Mouse (Mus musculus) forebrain, embryonic 13.5 days (tissue): ENCODE measurements at regions not wholly inside any gene's neighbourhood (a gene's known extent, or its start where the extent isn't known, plus 50 kb on each side); places are given as distances from the start of the nearest gene placed in this dataset.
A peak's percentile ranks its signal among the peaks of the same experiment; 100 is the strongest.

ENCODE experiments used
- ATAC-seq: fragments of 200-750 bp; cut with Nextera tagmentation; 2 replicates; pipeline ENCODE4 v1.8.0; 2017
- H3K27ac ChIP-seq: fragments of 300-500 bp; sonication (generic); 2 replicates; pipeline ENCODE4 v1.5.1; 2015; ENCODE audit warnings: inconsistent platforms, mild to moderate bottlenecking, moderate library complexity
- H3K27me3 ChIP-seq: fragments of 300-500 bp; sonication (generic); 2 replicates; pipeline ENCODE4 v1.6.1; 2015; ENCODE audit warnings: mild to moderate bottlenecking, inconsistent platforms
- H3K36me3 ChIP-seq: fragments of 300-500 bp; sonication (generic); 2 replicates; pipeline ENCODE4 v1.6.1; 2015; ENCODE audit warnings: mild to moderate bottlenecking, inconsistent platforms; ENCODE audit not compliant: poor library complexity, severe bottlenecking
- H3K4me1 ChIP-seq: fragments of 300-500 bp; sonication (generic); 2 replicates; pipeline ENCODE4 v1.6.1; 2015; ENCODE audit warnings: inconsistent platforms
- H3K4me2 ChIP-seq: fragments of 300-500 bp; sonication (generic); 2 replicates; pipeline ENCODE4 v1.6.1; 2015; ENCODE audit warnings: inconsistent platforms, mild to moderate bottlenecking, moderate library complexity
- H3K4me3 ChIP-seq: fragments of 300-500 bp; sonication (generic); 2 replicates; pipeline ENCODE4 v1.5.1; 2015; ENCODE audit warnings: mild to moderate bottlenecking, inconsistent platforms
- H3K9ac ChIP-seq: fragments of 300-500 bp; sonication (generic); 2 replicates; pipeline ENCODE4 v1.6.1; 2015; ENCODE audit warnings: mild to moderate bottlenecking, inconsistent platforms
- H3K9me3 ChIP-seq: fragments of 300-500 bp; sonication (generic); replicated peaks from 2 replicates; pipeline ENCODE4 v1.6.1; 2016; ENCODE audit warnings: inconsistent platforms
- WGBS: fragments of 180-500 bp; shearing (Covaris S2); methylation state at CpG from one replicate; pipeline ENCODE4 v1.1.7; 2015; 5-methylcytosine and 5-hydroxymethylcytosine counted together

- Histone ChIP-seq H3K27ac (no peak overlapping the region), H3K4me2 (no peak overlapping the region), H3K9me3 (no peaks in the 10 kb centered on the region), H3K4me1 (no peaks in the 10 kb centered on the region), H3K9ac (no peak overlapping the region), H3K36me3 (no peaks in the 10 kb centered on the region), H3K27me3 (no peaks in the 10 kb centered on the region), H3K4me3 (no peak overlapping the region)
- 79% methylated on average over 4 of the region's 4 CpGs for WGBS
- ATAC-seq = no peak
These were observed 383.4 kb downstream of the Atp6ap1l start for GRCm38 (mm10) chr13:90521758-90522245.

- no peaks in the 10 kb centered on the region for H3K9me3 ChIP-seq
- WGBS = 86% methylated on average over 4 of the region's 4 CpGs
- H3K36me3 ChIP-seq = no peaks in the 10 kb centered on the region
- no peak overlapping the region for H3K9ac ChIP-seq
- H3K27ac ChIP-seq = no peak overlapping the region
- H3K27me3 ChIP-seq = no peaks in the 10 kb centered on the region
- H3K4me3 ChIP-seq = no peak overlapping the region
- H3K4me1 ChIP-seq = peaks cover under 1% of the 10 kb centered on the region; the same call in 1 of the 2 replicates
- H3K4me2 ChIP-seq = no peak overlapping the region
- ATAC-seq = no peak
These were observed 384.0 kb downstream of the Atp6ap1l start for GRCm38 (mm10) chr13:90520992-90521757.

- WGBS = 69% methylated on average over 3 of the region's 3 CpGs
- Histone ChIP-seq H3K9ac (no peak overlapping the region), H3K36me3 (no peaks in the 10 kb centered on the region), H3K27me3 (no peaks in the 10 kb centered on the region), H3K9me3 (no peaks in the 10 kb centered on the region), H3K27ac (peak overlapping the region; percentile 36; the same call in 1 of the 2 replicates), H3K4me2 (no peak overlapping the region), H3K4me3 (no peak overlapping the region), H3K4me1 (peaks cover 15% of the 10 kb centered on the region)
- peak; percentile 74; the same call in 1 of the 2 replicates for ATAC-seq
These were observed 389.2 kb downstream of the Atp6ap1l start for GRCm38 (mm10) chr13:90515773-90516503.

GRCm38 (mm10) chr13:90513867-90514266 is 391.3 kb downstream of the Atp6ap1l start:
- Histone ChIP-seq H3K27ac (no peak overlapping the region), H3K27me3 (no peaks in the 10 kb centered on the region), H3K9me3 (no peaks in the 10 kb centered on the region), H3K4me1 (peaks cover 15% of the 10 kb centered on the region), H3K4me2 (no peak overlapping the region), H3K9ac (no peak overlapping the region), H3K4me3 (no peak overlapping the region), H3K36me3 (no peaks in the 10 kb centered on the region)
- ATAC-seq = no peak
- 87% methylated on average over 4 of the region's 4 CpGs for WGBS

- Histone ChIP-seq H3K36me3 (no peaks in the 10 kb centered on the region), H3K27ac (no peak overlapping the region), H3K9ac (no peak overlapping the region), H3K4me3 (no peak overlapping the region), H3K9me3 (no peaks in the 10 kb centered on the region), H3K27me3 (no peaks in the 10 kb centered on the region), H3K4me2 (no peak overlapping the region), H3K4me1 (peaks cover 15% of the 10 kb centered on the region)
- ATAC-seq = peak; percentile 58
- 42% methylated on average over 2 of the region's 2 CpGs for WGBS
These were observed 392.3 kb downstream of the Atp6ap1l start for GRCm38 (mm10) chr13:90512786-90513401.

GRCm38 (mm10) chr13:90510479-90510878 is 394.7 kb downstream of the Atp6ap1l start:
- H3K4me2 ChIP-seq = no peak overlapping the region
- no peak overlapping the region for H3K27ac ChIP-seq
- no peak overlapping the region for H3K9ac ChIP-seq
- no peak overlapping the region for H3K4me3 ChIP-seq
- WGBS = 38% methylated on average over 6 of the region's 6 CpGs
- H3K36me3 ChIP-seq = no peaks in the 10 kb centered on the region
- H3K27me3 ChIP-seq = no peaks in the 10 kb centered on the region
- peaks cover 8% of the 10 kb centered on the region; the same call in 1 of the 2 replicates for H3K4me1 ChIP-seq
- H3K9me3 ChIP-seq = no peaks in the 10 kb centered on the region
- peak; percentile 28; the same call in 1 of the 2 replicates for ATAC-seq

- Histone ChIP-seq H3K4me3 (no peak overlapping the region), H3K27ac (no peak overlapping the region), H3K36me3 (no peaks in the 10 kb centered on the region), H3K4me2 (no peak overlapping the region), H3K27me3 (no peaks in the 10 kb centered on the region), H3K9ac (no peak overlapping the region), H3K4me1 (no peaks in the 10 kb centered on the region), H3K9me3 (no peaks in the 10 kb centered on the region)
- WGBS = 63% methylated on average over 2 of the region's 2 CpGs
- ATAC-seq = peak; percentile 65; the same call in 1 of the 2 replicates
These were observed 402.0 kb downstream of the Atp6ap1l start for GRCm38 (mm10) chr13:90503188-90503587.

- H3K9ac ChIP-seq = no peak overlapping the region
- no peak overlapping the region for H3K4me3 ChIP-seq
- H3K4me1 ChIP-seq = no peaks in the 10 kb centered on the region
- no peaks in the 10 kb centered on the region for H3K27me3 ChIP-seq
- H3K4me2 ChIP-seq = no peak overlapping the region
- 94% methylated on average over 1 of the region's 1 CpGs for WGBS
- ATAC-seq = no peak
- no peaks in the 10 kb centered on the region for H3K9me3 ChIP-seq
- no peaks in the 10 kb centered on the region for H3K36me3 ChIP-seq
- H3K27ac ChIP-seq = no peak overlapping the region
These were observed 403.0 kb downstream of the Atp6ap1l start for GRCm38 (mm10) chr13:90502141-90502540.

- Histone ChIP-seq H3K36me3 (no peaks in the 10 kb centered on the region), H3K9ac (no peak overlapping the region), H3K4me3 (no peak overlapping the region), H3K27ac (no peak overlapping the region), H3K4me1 (no peaks in the 10 kb centered on the region), H3K27me3 (no peaks in the 10 kb centered on the region), H3K4me2 (no peak overlapping the region), H3K9me3 (no peaks in the 10 kb centered on the region)
- 80% methylated on average over 3 of the region's 3 CpGs for WGBS
- ATAC-seq = no peak
These were observed 406.2 kb downstream of the Atp6ap1l start for GRCm38 (mm10) chr13:90498978-90499377.

- no peak overlapping the region for H3K4me3 ChIP-seq
- no peak overlapping the region for H3K27ac ChIP-seq
These were observed 407.6 kb downstream of the Atp6ap1l start for GRCm38 (mm10) chr13:90497573-90497972.

GRCm38 (mm10) chr13:90493696-90494095 is 404.3 kb upstream of the Xrcc4 start:
- Histone ChIP-seq H3K27ac (no peak overlapping the region), H3K4me1 (peaks cover 7% of the 10 kb centered on the region; the same call in 1 of the 2 replicates), H3K4me3 (no peak overlapping the region), H3K36me3 (no peaks in the 10 kb centered on the region), H3K4me2 (no peak overlapping the region), H3K9ac (no peak overlapping the region), H3K9me3 (no peaks in the 10 kb centered on the region), H3K27me3 (no peaks in the 10 kb centered on the region)
- ATAC-seq = no peak
- WGBS = 59% methylated on average over 1 of the region's 1 CpGs

More at GRCm38 (mm10) chr13:90497573-90497972, 407.6 kb downstream of the Atp6ap1l start:
- no peaks in the 10 kb centered on the region for H3K36me3 ChIP-seq
- no peak overlapping the region for H3K4me2 ChIP-seq
- no peaks in the 10 kb centered on the region for H3K27me3 ChIP-seq
- ATAC-seq = no peak
- no peak overlapping the region for H3K9ac ChIP-seq
- 60% methylated on average over 2 of the region's 2 CpGs for WGBS
- no peaks in the 10 kb centered on the region for H3K4me1 ChIP-seq
- no peaks in the 10 kb centered on the region for H3K9me3 ChIP-seq
